Mouse (Mus musculus): ENCODE data around the gene Cfap100.
A peak's percentile ranks its signal among the peaks of the same experiment; 100 is the strongest.

Gene Cfap100

DNA sequence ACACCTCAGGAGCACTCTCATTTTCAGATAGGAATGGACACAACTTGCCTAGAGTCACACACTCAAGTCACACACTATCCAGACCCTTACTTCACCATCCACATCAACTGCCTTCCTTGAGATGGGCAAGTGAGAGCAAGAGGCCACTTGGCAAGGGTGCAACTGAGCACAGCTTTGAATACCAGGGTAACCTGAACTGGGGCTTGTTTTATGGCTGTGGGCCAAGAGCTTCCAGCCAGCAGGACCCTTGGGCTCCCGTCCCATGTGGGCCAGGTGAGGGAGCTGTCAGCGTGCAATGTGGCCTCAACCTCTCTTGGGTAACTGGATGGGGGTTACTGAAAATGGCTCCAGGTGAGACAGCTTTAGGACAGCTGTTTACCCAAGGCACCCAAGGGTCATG, 28.8 kb upstream of the Cfap100 start:
- no peak for DNase-seq

DNA sequence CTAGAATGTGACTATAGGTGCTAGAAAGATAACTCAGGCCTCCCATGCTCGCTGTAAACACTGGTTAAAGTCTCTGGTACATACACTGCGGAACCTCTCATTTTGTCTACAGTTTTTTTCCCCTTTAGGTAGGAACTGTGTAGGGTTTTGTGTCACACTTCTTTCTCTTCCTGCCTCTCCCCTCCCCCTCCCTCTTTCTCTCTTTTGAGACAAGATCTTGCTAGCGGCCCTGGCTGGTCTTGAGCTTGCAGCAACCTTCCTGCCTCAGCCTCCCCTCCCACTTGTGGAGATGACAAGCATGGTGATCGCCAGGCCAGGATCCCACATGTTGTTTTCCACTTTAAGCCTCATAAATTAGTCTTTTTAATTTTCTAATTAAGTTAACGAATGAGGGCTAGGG, 25.2 kb upstream of the Cfap100 start:
- no peak for DNase-seq

DNA sequence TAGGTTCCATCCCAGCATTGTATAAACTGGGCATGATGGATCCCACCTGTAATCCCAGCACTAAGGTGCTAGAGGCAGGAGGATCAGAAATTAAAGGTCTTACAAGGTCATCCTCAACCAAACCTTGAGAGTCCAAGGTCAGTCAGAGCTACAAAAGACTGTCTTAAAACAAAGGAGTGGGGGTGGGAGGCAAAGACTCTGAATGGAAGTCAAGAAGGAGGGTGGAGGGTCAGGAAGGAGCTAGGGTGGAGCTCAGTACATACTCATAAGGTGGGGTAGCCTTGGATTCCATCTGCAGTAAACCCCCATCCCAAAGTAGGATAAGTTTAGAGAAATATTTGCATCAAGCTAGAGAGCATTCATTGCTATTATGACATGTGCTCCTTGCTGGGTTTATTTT, 24.0 kb upstream of the Cfap100 start:
- DNase-seq: no peak

DNA sequence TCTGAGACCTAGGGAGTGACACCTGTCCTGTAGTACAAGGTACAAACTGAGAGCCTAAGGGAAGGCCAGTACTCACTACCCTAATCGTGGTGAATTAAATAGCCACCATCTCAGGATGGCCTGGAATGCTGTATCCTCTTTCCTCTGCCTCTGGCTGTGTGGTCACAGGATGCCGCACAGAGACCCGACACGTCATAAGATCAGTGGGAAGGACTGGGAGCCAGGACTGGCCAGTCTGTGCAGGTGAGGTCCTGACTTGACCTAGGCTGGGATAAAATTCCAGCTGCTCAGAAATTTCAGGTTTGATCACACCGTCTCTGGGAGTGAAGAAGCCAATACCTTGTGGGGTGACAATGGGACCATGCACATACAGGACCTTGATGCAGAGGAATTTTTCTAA, 22.9 kb upstream of the Cfap100 start:
- no peak for DNase-seq

DNA sequence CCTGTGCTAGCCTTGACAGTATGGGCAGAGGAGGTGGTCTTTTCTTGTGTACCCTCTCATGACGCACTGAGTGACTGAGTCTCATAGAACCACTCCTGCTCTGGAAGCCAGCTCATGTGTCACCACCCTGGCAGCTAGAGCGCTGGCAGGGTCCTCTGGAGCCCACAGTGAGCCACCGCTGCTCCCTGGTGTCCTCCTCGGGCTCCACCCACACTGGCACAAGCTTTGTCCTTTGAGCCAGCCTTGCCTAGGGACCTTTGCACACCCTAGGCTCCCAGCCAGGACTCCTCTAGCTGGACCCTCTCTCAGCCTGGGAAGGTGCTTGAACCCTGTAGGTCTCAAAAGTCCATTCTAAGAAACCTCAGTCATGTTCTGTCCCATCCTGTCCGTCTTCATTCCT, 22.1 kb upstream of the Cfap100 start:
- peak; percentile 45 for DNase-seq

DNA sequence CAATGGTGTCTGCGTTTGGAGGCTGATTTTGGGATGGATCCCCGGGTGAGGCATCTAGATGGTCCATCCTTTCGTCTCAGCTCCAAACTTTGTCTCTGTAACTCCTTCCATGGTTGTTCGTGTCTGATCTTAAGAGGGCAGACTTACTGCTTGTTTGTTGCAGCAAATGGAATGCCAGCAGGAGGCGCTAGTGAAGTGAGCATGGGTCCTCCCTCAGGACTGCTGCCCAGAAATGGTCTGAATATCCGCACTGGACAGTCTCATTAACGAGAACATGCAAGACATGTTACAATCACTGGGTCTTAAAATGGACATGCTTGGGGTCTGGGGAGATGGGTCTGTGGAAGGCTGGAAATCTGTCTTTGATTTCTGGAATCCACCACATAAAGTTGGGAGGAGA, 21.6 kb upstream of the Cfap100 start:
- DNase-seq: peak; percentile 81

- DNase-seq: no peak
Observed at GRCm38 (mm10) chr6:90446883-90447282, 18.3 kb upstream of the Cfap100 start.

GRCm38 (mm10) chr6:90437041-90437440, 8.4 kb upstream of the Cfap100 start:
- no peak for DNase-seq

- DNase-seq: no peak
Observed at GRCm38 (mm10) chr6:90436192-90436907, 7.8 kb upstream of the Cfap100 start.

GRCm38 (mm10) chr6:90435195-90435618, 6.6 kb upstream of the Cfap100 start:
- DNase-seq: peak; percentile 81

- no peak for DNase-seq
Observed at GRCm38 (mm10) chr6:90434687-90435086, 6.1 kb upstream of the Cfap100 start.

DNA sequence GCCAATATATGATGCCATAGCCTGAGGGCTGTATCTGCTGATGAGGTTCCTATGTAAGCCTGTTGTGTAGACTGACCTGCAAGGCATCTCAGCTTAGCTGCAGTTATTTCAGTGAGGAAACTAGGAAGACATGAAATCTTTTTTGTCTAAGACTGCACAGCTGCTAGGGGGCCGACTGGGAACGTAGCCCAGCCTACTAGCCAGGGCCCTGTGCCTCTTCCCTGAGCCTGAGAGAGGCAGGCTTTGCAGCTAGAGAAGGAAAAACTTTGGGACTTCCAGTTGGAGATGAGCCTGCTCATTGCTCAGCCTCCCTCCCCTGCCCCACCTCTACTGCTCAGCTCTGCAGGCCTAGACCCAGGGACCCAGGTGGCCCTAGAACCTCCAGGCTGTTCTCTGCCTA, 2.9 kb upstream of the Cfap100 start:
- no peak for DNase-seq

GRCm38 (mm10) chr6:90429911-90430310, 1.3 kb upstream of the Cfap100 start:
- DNase-seq: no peak

DNA sequence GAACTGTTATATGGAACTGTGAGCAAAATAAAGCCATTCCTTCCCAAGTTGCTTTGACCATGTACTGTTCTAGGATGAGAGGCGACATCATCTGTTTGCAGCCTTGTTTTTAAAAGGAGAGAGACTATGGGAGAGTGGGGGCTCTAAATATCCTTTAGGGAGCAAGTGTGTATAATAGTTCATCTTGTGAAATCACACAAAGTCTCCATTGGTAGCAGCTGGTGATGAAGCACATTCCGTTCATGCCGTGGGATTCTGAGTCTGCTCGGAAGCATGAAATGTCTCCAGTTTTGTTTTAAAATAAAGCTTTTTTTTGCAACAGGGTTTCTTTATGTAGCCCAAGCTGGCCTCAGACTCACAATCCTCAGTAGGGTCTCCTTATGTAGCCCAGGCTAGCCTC, 2.6 kb downstream of the Cfap100 start:
- no peak for DNase-seq

GRCm38 (mm10) chr6:90425361-90425760, 3.2 kb downstream of the Cfap100 start:
- no peak for DNase-seq

- peak; percentile 71 for DNase-seq
Observed at GRCm38 (mm10) chr6:90422565-90422964, 6.0 kb downstream of the Cfap100 start.

DNA sequence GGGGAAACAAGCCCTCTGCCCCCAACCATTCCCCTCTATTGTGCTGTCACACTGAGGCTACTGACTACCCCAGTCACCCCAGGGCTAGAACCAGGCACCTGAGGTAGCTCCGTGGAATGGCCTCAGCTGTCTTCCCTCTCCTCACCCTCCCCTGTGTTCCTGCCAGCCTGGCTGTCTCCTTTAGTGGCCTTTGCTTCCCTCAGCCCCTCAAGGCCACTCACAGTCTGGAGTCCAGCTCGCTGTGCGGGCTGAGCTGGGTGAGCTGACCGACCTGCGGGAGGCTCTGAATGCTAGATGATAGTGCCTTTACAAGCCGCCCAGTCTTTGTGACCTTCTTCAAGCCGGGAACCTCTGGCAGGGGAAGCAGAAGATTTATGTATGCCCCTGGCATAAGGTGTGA, 16.7 kb downstream of the Cfap100 start:
- no peak for DNase-seq

- DNase-seq: no peak
Observed at GRCm38 (mm10) chr6:90410972-90411371, 17.6 kb downstream of the Cfap100 start.

GRCm38 (mm10) chr6:90408632-90409031, 20.0 kb downstream of the Cfap100 start:
- no peak for DNase-seq

DNA sequence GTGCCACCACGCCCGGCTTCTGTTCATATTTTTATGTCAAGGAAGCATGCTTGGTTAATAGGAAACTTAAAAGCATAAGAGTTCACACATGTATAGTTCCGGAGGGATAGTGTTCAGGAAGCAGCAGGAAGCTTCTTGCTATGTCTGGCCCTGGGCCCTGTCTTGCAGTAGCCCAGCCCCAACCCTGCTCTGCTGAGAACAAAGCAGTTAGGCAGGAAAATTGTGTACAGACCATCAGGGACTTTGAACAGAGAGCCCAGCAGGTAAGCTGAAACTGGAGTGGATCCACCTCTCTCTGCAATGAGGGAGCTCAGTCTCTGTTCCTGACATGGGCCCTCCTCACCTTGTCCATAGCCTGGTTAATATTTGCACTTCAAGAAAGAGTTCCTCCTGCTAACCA, 31.3 kb downstream of the Cfap100 start:
- DNase-seq: no peak

DNA sequence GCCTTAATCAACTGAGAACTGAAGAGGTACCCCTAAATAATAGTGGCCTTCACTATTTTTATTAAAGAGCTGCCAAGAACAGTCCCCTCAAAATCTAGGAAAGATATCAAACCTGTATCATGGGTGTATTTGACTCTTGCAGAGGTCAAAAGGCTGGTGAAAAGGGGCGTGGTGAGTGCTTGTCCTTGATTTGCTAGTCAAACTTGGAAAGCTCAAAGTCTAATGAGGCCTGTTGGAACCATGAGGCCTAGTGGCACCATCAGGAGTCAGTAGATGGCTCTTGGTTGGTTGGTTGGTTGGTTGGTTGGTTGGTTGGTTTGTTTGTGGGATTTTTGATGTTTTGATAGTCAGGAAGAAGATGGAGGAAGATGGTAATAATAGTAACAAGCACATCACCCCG, 32.8 kb downstream of the Cfap100 start:
- no peak for DNase-seq

GRCm38 (mm10) chr6:90393948-90394347, 34.6 kb downstream of the Cfap100 start:
- no peak for DNase-seq

DNA sequence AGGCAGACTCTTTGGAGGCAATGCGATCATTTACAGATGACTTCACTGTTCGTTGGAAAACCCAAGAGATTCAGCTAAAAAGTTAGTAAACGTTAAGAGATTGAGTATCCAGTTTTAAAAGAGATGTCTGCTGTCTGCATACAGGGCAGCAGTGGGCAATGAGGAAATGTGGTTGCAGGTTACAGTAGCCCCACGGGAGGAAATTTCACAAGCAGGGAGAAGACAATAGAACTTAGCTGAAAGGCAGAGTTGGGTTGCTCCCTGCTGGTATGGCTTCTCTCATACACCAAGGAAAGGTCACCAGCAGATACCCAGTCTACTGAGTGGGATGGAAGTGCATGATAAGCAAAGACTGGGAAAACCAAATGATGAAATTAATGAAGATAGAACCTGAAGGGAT, 38.0 kb downstream of the Cfap100 start:
- no peak for DNase-seq

DNA sequence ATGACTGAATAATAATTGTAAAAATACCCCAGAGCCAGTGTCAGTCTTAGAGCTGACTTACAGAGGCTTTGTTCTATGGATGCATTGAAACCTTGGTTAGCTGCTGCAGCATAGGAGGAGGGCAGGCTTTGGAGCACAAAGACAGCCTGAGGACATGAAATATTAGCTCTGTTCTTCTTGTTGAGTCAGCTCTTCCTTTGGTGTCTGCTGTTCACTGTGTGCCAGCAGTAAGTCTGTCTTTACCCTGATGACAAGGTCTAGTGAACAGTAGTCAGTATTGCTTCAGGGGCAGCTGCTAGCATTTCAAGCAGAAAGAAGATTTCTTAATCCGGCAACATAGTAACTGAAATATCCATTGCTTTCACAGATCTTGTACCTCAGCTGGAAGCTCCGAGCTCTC, 47.1 kb downstream of the Cfap100 start:
- DNase-seq: no peak

DNA sequence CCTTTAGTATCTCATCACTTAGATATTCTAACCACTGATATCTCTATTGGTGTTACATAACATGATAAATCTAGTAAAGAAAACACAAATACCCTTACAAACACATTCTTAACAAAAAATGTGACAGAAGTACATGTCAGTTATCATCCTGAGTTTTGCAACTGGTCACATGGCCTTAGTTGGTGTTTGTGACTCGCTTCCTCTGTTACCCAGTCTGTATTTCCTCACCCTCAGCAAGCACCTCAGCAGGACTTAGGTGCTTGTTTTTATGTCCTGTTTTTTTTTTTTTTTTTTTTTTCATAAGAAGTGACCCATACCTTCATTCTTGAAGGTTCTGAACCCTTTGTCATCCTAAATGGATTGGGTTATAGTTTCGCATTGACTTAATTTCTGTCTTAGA, 50.9 kb downstream of the Cfap100 start:
- DNase-seq: no peak
